Mouse (Mus musculus) heart, adult 8-10 months (tissue): ENCODE results near the gene Lama5. TPM values are rescaled to one million over a fixed set of nuclear protein-coding genes. Genes with fewer than 3 reads are reported as not detected.

Experiments used
- DNase-seq: peaks from one replicate; pipeline ENCODE4 v3.0.0; 2022; ENCODE audit warnings: low spot score
- total RNA-seq, 4 experiments: library from RNA; stranded (reverse); gene quantifications; 2 replicates each; pipeline ENCODE4 v1.2.4; 2022

The Lama5 gene
- total RNA-seq, 4 experiments from 2014 or later, result 78.1 to 110 (median 93.3) TPM

DNA sequence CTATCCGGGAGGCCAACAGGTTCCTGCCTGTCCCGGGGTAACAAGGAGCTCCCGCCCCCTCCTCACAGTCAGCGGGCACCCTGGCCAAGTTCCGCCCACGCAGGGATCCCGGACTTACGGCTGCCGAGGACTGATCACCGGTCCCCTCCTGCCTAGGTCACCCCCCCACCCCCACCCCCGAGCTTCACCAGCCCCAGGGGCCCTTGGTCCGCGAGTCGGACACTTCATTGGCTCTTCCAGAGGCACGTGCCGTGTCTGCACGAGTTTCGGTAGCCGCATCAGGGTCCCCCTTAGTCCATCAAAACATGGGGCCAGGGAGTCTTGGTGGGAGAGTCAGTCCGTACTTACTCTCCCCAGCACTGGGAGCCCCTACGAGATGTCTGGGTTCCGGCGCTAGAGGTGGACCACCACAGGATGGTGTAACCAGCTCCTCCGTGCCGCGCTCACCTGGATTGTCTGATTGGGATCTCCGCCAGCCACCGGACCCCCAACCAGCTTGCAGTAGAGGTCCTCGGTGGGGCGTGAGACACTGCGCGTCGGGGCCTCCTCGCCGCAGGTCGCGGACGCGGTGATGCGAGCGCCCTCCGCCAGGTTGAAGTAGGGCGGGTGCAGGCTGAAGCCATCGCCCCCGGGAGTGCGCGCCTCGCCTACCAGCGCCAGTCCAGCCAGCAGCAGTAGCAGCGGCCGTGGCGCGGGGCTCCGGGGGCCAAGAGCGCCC, 456 bp downstream of the Lama5 start:
- no peak for DNase-seq

DNA sequence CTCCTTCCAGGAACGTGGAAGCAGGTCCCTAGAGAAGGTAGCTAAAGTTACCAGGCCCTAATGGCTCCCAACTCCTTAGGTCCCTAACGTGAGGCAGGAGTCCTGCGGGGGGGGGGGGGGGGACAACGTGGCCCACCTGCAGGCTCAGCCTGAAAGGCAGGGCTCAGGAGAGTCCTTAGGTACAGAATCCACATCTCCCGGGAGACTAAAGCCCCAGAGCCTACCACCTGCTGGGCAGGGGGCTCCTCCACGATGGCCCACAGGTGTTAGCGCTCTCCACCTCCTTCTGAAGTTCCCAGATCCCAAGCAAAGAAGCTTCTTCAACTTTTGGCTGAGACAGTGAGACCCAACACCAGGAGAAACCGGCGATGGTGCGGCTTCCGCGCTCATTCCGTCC, 1.0 kb downstream of the Lama5 start:
- DNase-seq, result no peak

DNA sequence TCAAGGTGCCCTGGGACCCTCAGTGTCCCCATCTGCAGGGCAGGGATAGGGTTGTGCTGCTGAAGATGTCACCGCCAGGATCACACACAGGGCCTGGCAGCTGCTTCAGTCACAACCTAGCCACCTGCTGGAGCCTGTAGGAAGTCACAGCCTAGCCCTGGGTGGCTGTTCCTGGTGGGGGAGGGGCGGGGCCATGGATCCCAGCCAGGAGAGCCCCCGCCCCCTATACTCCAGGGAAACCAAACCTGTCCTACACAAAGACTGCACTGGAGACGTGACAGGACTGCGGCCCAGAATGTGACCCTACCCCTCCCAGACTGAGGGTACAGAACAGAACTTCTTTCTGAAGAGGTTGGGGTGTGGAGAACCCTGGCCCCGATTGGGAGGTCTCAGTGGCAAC, 3.4 kb downstream of the Lama5 start:
- no peak for DNase-seq

DNA sequence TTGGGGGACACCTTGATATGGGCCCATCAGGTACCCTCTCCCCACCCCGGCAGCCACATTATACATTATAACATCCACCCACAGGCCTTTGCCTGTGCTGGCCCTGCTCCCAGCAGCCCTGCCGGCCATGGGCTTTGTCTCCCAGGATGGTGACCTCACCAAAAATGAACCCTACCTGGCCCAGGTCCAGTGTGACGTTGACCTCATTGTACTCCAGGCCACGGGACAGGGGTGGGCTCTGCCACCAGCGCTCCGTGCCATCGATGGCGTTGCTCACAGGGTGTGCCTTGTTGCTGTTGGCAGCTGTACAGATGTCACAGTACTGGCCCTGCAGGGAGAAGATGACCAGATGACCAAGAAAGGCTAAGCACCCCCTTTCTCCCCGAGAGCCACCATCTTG, 4.6 kb downstream of the Lama5 start:
- DNase-seq, result no peak

DNA sequence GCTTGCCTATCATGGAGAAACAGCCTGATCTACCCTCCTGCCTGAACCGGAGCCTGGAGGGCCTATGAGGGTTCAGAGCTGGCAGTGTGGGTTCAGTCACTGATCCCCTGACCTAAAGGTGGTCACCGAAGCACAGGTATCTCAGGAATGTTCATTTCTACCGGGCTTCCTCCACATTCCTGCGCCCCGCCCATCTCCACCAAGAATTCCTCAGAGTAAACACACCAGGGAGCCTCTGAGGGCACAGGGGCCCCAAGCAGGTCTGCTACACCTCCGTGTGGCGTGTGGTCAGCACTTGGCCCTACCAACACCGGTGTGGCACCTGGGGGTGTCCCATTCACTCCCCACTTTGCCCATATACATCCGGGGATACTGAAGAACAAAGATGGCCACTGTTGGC, 5.5 kb downstream of the Lama5 start:
- DNase-seq, result no peak

DNA sequence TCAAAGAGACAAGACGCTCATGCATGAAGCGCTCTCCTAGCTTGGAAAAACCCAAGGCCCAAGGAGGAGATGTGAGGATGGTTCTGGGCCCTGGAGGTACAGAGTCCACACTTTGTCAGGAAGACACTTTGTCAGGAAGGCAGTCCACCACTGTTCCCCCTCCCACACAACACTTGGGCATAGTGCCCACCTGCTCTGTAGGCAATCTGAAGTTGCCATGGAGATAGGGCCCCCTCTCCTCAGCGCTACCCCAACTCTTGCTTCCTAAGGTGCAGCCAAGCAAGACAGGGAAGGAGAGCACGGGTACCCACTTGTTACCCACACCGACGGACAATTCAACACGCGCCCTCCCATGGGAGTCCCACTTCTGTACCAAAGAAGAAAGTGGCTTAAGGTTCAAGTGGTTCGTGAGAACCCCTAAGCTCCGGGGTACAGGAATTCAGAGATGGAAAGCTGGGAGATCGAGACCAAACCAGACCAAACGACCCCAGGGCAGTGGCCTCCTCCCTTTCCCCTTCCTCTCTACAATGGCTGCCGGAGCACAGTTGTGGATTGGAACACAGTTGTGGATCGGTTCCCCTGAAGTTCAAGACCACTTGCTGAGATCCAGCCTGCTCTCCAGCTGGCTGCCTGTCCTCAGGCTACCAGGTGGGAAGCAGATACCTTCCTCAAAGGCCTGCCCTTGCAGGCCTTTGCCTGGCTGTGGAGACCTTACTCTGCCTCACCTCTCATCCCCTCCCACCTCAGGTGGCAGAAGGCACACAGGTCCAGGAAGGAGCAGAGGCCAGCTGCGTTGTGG, 6.3 kb downstream of the Lama5 start:
- DNase-seq, result no peak

DNA sequence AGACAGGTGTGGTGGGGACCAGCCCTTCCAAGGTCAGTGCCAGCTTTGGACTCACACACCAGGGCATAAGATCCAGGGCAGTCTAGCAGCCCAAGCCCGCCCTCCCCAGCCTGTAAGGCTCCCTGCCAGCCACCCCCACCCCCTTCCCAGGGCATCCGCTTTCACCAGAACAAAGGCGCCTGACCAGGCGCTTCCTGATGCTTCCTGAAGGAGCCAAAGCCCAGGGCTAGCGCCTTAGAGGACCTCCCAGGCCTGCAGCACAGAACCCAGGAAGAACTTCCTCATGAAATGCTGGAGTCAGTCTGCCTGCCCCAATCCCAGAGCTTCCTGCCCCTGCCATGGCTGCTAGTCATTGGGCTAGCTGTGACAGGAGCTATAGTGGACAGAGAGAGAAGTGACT, 7.0 kb downstream of the Lama5 start:
- DNase-seq, result peak; percentile 51

DNA sequence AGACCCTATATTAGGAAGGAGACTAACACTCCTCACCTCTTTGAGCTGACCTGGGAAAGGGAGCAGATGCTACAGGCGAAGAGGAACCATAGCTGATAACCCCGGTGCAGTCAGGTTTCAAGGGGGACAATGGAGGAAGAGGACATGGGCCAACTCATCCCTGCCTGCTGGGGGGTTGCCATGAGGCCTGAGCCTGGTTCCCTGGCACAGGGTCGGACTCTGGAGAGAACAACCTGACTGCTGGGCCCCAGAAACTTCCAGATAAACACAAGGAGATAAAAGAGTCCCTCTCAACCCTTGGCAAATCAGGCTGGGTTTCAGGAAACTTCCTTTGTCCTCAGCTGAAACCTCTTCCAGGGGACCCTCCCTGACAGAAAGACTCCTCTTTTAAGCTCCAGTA, 7.4 kb downstream of the Lama5 start:
- DNase-seq, result no peak

DNA sequence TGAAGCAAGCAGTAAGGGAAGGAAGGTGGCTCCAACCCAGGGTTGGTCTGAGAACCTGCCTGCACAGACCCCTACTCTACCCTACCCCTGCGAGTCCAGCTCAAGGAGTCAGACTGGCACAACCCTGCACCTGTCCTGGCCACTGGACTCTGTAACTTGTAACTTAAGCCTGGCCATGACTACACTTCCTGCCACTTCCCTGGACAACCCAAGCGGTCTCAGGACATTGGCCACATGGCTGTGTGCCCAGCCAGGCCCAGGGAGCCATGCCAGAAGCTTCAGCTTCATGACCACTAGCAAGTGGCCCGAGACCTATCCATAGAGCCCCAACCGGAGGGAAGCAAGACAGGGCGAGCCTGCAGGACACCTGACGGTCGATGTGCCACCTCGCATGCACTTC, 8.1 kb downstream of the Lama5 start:
- peak; percentile 81 for DNase-seq

DNA sequence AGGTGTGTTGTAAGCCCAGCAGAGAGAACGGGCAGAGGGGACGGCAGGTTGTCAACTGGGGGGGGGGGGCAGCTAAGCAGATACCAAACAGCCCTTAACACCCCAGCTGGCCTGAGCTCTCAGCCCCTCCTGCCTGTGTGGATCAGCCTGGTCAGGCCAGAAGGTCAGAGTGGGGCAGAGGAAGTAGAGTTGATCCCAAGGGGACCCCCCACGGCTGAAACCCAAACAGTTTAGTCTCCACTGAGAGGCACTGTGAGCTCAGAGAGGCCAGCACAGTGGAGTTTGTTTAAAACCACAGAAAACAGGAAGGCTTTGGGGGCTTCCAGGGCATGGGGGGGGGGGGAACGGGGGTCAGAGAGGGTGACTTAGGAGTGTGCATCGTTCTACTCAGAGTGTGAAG, 8.7 kb downstream of the Lama5 start:
- no peak for DNase-seq

DNA sequence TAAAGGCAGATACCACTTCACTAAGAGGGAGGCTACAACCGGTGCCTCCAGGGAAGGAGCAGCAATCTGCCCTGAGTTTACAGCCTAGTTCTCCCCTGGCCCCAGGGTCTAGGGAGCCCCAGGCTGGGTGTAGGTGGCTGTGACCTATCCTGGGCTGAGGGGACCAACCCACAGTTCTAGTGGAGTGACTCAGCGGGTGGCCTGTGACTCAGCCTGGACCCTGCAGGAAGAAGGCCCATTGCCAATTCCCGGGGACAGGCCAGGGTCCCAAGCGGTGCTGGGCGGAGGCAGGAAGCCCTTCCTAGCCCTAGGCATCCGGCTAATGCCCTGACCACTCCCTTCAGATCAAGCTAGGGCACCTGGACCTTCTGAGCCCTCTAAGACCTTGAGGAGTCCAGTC, 9.7 kb downstream of the Lama5 start:
- peak; percentile 65 for DNase-seq

DNA sequence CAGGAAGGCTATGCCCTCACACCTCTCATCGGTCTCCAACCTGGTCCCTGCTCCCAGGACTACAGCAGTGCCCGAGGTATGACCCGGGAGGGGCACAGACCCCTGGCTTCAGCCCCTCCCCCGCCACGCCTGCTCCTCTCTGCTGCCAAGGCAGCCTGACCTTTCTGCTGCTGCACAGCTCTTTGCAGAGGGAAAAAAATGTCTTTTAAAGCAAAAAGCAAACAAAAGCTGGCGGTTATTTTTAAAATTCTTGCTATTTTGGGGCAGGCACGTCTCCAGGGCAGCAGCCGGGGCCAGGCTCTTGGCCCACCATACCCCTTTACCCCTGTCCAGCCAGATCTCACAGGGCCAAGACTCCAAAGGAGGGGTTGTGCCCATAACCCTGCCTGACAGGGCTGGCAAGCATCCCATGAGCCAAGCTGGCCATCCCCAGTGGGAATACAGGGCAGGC, 10.6 kb downstream of the Lama5 start:
- no peak for DNase-seq

DNA sequence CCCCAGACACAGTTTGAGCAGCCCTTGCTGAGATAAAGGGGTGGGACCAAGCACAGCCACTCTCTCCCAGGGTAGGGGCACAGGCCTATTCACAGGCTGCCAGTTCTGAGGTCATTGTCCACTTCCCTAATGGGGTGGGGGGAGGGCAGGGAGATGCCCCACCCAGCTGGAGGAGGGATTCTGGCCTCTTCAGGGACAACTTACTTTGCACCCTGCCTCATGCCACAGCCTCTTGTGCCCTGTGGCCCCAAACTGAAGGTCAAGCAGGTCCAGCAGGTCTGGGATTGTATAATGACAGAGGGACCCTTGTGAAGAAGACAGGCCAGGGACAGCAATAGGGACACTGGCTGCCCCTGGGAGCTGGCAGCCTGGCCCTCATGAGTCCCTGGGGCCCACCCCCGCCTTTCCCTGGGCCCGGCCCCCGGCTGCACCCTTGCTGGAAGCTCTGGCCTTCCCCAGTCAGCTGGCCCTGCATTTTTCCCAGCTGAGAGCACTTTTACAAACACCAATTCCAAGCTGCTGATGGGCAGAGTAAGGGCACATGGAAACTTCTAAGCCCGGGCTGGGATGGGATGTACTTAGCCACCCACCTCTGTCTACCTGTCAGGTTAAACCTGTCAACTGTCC, 11.2 kb downstream of the Lama5 start:
- no peak for DNase-seq

DNA sequence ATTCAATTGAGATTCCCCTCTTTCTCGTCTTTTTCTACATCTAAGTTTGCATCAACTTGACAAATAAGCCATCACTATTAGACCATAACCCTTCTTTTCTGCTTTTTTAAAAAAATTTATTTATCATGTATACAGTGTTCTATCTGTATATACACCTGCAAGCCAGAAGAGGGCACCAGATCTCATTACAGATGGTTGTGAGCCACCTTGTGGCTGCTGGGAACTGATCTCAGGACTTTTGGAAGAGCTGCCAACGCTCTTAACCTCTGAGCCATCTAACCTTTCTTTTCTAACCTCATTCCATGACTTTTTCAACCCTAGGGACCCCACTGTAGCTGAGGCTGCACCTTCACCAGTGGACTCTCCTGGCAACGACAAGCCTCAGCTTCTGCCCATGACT, 13.4 kb downstream of the Lama5 start:
- no peak for DNase-seq

DNA sequence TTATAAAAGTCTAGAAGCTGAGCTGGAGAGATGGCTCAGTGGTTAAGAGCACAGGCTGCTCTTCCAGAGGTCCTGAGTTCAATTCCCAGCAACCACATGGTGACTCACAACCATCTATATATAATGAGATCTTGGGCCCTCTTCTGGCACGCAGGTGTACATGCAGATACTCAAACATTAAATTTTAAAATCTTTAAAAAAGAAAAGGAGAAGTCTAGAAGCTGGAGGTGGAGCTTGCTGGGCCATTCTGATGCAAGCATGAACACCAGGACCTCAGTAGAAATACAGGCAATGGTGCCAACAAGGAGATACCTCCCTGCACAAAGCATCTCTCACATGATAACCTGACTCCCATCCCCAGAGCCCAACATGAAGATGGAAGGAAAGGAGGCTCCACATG, 16.7 kb downstream of the Lama5 start:
- DNase-seq, result no peak

DNA sequence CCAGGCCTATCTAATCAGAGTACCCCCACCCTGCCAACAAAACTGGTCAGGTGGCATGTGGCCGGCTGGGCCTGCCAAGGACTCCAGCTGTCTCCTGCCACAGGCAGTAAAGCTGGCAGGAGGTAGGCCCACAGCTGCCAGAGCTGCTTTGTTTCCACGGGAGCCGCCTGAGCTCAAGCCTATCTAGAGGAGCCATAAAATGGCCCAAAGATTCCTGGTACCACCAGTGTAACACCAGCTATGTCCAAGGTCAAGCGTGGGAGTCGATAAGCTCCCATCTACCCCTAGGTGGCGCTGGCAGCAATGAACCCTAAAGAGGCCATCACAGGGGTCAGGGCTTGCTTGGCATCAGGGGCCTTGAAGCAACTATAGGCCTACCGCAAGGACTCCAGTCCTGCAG, 17.8 kb downstream of the Lama5 start:
- DNase-seq, result peak; percentile 73

DNA sequence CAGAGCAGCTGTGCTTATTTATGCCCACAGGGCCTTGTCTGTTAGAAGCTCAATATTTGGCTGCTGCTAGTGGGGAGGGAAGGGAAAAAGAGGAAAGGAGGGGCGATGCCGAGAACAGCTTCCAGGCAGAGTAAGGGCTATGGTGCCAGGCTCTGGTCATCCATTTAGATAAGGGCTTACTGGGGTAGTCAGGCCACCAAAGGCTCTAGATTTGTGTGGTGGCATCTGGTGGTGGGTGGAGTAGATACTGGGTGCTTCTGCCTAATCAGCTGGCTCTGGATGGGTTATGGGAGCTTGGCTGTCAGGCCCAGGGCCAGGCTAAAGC, 19.7 kb downstream of the Lama5 start:
- peak; percentile 72 for DNase-seq

DNA sequence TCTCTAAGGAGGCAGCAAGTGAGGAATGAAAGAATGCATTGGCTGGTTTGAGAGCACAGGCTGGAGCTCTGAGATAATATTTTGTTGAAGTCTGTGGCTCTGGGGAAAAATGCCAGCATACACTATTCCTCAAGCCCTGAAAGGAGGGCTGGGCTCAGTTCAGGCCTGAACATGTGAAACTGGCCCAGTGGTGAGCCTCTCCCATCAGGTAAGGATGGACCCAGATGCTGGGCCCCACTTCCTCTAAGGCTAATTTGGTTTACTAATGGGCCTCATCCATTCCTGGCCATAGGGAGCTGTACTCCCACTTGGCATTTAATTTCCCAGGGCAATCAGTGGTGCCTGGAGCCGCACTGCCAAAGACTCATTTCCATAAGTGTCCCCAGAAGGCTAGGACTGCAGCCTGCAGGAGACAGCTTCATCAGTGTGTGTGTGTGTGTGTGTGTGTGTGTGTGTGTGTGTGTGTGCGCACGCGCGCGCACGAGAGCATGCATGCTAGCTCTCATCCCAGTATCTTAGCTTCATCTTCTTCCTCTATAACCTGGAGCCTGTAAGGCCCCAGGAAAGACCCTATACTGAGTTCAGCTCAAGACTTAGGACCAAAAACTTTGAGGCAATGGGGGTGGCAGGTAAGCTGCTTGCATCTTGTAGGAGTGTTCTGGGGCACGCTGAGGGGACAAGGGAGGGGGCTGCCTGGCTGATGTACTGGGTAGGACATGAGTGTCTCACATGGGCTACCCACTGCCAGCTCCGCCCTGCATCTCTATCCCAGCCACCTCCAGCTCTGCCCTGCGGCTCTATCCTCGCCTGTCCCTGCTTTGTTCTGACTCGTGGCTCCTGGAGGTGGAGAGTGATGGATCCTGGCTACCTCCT, 20.3 kb downstream of the Lama5 start:
- DNase-seq, result no peak

DNA sequence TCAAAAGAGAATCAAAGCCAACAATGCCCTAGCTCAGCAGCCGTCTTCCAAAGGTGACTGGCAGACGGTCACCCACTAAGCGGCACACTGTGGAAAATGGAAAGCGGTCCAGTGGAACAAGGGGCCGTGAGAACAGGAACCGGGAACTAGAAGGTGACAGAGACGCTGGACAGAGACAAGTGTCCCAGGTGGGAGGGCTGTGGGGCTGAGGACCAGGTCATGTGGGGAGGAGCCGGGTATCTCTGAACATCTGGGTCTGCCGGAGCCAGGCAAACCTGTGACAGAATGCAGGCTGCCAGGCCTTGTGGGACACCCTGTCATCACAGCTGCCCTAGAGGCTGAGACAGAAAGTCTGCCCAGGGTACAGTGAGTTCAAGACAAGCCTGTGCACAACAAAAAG, 21.2 kb downstream of the Lama5 start:
- peak; percentile 61 for DNase-seq

DNA sequence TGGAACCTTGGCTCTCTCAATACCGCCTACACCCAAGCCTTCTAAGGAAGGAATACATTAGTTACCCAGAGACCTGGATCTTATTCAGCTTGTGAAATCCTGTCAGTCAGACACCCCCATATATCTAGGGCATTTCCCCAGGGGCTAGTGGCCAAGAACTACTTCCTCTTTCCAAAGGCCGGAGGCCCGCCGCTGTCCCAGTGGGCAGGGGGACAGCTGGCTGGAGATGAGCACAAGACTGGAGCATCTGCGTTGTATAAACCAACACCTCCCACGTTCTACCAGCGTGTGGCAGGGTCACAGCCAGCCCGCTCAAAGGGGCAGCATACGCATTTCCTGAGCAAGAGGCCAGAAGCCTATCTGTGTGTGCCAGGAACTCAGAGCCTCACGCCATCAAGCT, 22.9 kb downstream of the Lama5 start:
- DNase-seq, result no peak

DNA sequence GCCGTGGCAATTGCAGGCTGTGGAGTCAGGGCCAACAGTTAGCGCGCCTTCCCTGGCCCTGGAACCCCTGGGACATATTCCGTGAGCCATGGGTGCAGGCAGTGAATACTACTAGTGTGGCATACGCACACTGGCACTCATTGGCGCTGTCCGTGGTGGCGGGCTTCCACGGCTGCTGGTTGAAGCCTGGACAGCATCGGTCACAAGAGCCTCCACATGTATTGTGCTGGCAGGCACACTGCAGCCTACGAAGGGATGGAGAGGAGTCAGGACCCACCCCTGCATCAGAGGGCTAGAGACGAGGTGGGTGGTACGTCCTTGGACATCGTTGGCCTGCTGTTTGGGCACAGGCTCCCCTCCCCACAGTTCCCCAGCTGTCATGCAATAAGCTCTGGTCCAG, 23.4 kb downstream of the Lama5 start:
- no peak for DNase-seq

DNA sequence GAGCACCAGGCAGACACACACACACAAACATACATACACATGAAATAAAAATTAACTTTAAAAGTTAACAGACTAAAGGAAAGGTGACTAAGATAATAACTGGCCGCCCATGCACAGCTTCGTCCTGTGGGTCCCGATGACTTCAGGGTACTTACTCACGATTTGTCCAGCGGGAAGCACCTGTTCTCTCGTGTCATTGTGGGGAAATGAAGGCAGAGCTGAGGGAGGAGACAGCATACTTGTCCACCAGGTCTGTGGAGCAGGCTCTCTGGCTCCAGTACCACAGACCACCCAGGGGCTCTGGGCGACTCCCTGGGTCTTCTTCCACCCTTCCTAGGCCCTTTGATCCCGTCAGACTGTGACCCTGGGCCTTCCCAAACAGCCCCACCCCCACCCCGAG, 24.4 kb downstream of the Lama5 start:
- DNase-seq, result no peak
